Mouse (Mus musculus) E14TG2a.4 (cell line): ENCODE measurements around the gene Dock10.

ENCODE experiments used
- CTCF ChIP-seq: conservative IDR thresholded peaks from 2 replicates; pipeline ENCODE4 v1.5.1; 2014; ENCODE audit warnings: low read length
- NANOG ChIP-seq: IDR thresholded peaks from 2 replicates; pipeline ENCODE4 v1.6.1; 2014; ENCODE audit warnings: borderline replicate concordance, low read length, mixed read lengths
- POU5F1 ChIP-seq: IDR thresholded peaks from 2 replicates; pipeline ENCODE4 v1.6.1; 2014; ENCODE audit warnings: low read length, borderline replicate concordance

- TF ChIP-seq CTCF: no peak
- TF ChIP-seq POU5F1: no peak
- no peak for TF ChIP-seq NANOG
Observed at GRCm38 (mm10) chr1:80710607-80711261, 47.6 kb downstream of the Dock10 start.
